Mouse (Mus musculus) cortical plate, adult 2 months (tissue): Measurements from ENCODE around the gene Safb2.

Experiments used
- CTCF ChIP-seq: fragments of 200-500 bp; IDR thresholded peaks from 2 replicates; pipeline ENCODE4 v1.5.1; 2011; ENCODE audit warnings: mild to moderate bottlenecking, control low read depth, low read length; ENCODE audit not compliant: insufficient read depth; ENCODE audit errors: extremely low read depth
- POLR2A ChIP-seq: fragments of 200-500 bp; IDR thresholded peaks from 2 replicates; pipeline ENCODE4 v1.6.1; 2011; ENCODE audit warnings: mild to moderate bottlenecking, low read length, control low read depth; ENCODE audit not compliant: insufficient read depth; ENCODE audit errors: extremely low read depth

- TF ChIP-seq POLR2A (no peak), CTCF (no peak)
Measured at GRCm38 (mm10) chr17:56561866-56562265, 22.5 kb downstream of the Safb2 start.
